Mouse (Mus musculus) spleen, adult 12 weeks (tissue): ENCODE data around the gene Hyal1.

Experiments
- DNase-seq: peaks from one replicate; pipeline ENCODE4 v3.0.0; 2022; ENCODE audit warnings: low spot score

Hyal1 gene

DNA sequence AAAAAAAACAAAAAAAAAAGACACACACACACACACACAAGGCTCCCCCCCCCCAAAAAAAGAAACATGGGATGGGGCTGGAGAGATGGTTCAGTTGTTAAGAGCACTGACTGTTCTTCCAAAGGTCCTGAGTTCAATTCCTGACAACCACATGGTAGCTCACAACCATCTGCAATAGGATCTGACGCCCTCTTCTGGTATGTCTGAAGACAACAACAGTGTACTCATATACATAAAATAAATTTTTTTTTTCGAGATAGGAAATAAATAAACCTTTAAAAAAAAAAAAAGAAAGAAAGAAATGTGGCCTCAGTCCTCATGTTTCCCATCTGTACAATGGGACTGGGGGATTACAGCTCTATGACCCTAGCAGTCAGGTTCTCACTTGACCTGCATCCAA, 40.7 kb downstream of the Hyal1 start:
- no peak for DNase-seq

- DNase-seq = no peak
Measured at GRCm38 (mm10) chr9:107618098-107618497, 41.4 kb downstream of the Hyal1 start.

GRCm38 (mm10) chr9:107618778-107619545, 42.2 kb downstream of the Hyal1 start:
- no peak for DNase-seq

DNA sequence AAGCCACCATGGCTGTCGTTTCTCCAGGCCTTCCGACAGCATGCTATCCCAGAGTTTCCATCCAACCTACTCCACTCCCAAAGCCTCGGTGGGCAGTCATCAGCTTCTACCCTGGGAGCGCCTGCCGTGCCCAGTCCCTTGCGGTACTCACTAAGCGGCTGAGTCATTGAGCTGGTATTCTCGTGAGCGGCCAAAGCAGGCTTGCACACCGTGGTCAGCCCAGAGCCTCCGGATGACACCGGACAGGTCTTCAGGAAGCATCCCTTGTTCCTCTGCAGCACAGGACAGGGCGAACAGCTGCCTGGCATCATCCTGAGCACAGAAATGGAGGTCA, 42.8 kb downstream of the Hyal1 start:
- no peak for DNase-seq

DNA sequence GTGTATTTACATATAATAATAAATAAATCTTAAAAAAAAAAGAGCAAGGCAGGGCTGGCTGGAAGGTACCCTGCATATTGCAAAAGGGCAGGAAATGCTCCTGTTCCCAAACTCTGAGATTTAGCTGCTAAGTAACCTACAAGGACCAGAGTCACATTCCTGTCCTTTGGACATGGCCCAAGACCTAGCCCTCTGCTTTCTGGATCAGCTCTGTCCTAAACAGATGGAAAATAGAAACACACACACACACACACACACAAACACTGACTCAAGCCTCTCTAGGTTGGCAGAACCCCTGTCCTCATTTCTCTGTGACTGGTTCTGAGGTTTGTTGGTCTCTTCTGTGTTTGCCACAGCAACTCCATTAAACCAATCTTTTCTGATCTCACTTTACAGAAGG, 44.2 kb downstream of the Hyal1 start:
- DNase-seq = no peak

- no peak for DNase-seq
Measured at GRCm38 (mm10) chr9:107624539-107624938, 47.8 kb downstream of the Hyal1 start.

DNA sequence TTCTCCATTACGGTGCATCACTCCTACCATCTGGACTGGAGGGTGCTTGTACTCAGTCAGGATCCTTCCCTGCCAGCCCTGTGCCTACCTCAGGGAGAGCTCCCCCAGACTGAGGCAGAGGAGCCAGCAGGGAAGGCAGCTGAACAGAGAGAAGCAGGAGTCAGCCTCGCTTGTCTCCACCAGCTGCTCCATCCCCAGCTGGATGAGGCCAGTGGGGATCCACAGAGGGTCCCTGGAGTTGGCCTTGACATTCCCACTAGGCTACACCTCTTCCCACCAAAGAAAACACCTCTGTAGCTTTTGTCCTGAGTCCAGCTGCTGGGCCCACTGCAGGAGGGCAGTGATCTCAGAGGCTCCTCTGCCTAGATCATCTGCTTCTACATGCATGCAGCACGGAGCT, 48.2 kb downstream of the Hyal1 start:
- no peak for DNase-seq

DNA sequence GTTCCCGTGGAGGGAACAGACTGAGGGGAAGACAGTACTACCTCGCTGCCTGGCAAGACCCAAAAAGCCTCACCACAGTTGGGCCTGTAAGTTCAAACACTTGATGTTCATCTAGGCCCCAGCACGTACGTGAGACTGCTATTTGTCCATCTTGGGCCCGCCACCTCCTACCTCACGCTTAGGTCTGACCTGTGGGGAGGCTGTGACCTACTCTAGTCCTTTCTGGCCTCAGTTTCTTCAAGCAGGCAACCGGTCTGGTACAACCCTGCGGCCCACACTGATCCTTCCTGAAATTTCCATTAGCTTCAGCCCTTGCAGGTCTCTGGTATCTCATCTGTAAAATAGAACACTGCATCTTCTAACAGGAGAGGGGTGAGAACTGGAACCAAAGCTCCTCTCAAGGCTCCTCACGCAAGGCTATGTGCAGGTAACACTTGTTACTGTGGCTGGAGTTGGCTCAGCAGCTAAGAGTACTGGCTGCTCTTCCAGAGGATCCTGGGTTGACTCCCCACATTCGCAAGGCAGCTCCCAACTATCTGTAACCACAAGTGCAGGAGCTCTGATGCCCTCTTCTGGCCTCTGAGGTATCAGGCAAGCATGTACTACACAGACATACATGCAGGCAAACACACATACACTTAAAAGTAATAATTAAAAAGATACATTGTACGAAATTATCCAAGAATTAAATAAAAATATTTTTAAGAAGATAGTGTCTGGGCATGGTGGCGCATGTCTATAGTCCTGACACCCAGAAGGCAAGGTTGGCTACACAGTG, 48.8 kb downstream of the Hyal1 start:
- no peak for DNase-seq

GRCm38 (mm10) chr9:107626158-107626843, 49.6 kb downstream of the Hyal1 start:
- no peak for DNase-seq

DNA sequence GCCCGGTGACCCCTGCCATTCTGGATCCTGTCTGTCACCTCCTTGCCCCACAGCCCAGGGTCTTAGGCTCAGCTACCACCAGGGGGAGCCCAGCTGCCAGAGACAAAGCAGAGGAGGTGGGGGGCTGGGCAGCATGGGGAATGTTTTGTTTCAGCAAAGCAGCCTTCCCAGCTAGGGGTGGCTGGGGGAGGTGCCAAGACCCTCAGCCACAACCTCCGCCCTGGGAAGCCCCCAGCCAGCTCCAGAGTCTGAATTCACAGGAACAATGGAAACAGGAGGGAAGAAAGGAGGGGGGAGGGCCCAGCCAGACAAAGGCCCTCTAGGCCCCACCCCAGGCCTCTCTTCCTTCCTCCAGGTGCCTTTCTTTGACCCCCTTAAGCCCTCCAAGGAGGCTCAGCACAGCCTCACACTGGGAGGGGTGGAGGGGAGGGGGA, 50.1 kb downstream of the Hyal1 start:
- DNase-seq = no peak

GRCm38 (mm10) chr9:107627387-107628255, 50.9 kb downstream of the Hyal1 start:
- DNase-seq = no peak

DNA sequence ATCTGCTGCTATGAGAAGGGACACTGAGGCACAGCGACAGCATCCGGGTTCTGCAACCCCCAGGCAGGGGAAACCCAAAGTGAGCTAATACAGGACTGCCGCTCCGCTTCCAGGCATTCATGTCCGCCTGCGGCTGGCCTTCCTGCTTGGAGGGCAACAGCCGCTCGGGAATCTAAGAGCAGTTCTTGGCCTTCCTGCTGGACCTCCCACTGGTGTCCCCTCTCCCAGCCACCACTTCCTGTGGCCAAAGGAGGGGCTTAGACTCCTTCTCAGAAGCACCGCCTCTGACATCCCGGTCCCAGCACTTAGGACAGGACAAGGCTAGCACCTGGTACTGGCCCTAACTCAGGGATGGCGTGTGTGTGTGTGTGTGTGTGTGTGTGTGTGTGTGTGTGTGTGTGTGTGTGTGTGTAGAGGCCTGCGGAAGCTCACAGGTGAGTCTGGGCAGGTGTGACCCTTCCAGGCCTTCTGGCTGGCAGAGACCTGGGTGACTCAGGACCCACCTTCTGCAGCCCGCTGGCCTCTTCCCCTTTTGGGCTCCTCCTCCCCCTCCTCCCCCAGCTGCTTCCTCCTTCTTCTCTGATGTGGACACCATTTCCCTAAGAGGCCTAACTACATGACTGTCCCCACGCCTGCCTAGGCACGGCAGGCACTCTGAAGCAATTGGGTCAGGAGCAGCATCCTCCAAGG, 52.1 kb downstream of the Hyal1 start:
- no peak for DNase-seq

DNA sequence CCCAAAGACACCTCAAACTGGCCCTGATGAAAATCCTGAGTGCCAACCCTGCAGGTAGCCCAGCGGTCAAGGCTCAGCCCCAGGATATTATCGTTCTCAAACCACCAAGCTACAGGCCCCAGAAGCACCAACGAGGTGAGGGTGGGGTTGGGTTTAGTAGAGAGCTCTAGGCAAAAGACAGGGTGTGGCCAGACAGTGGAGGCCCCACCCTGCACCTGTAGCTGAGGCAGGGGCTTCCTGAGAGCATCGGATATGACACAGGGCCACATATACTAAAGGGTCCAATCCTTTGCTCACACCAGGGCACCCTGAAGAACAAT, 52.6 kb downstream of the Hyal1 start:
- DNase-seq = no peak

DNA sequence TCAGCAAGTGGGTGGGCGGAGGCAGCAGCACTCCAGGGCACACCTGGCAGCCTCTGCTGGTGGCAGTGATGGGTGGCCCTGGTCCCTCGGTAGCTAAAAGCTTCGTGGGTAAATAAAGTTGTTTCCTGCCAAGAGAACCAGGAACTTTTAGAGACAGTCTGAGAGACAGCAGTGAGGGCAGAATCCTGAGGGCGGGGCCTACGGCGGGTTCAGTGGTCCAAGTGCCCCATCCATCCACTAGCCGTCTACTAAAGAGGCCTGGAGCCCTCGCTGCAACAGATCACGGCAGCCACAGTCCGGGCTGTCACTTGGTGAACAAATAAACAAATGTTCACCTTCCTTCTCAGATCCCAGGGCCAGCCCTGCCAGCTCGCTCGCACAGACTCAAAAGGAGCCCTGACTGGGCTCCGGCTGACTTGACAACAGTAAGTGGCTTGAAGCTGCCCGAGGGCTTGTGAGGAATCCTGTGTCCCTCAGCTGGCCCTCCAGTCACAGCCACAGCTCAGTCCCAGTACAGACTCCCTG, 53.2 kb downstream of the Hyal1 start:
- DNase-seq = no peak

DNA sequence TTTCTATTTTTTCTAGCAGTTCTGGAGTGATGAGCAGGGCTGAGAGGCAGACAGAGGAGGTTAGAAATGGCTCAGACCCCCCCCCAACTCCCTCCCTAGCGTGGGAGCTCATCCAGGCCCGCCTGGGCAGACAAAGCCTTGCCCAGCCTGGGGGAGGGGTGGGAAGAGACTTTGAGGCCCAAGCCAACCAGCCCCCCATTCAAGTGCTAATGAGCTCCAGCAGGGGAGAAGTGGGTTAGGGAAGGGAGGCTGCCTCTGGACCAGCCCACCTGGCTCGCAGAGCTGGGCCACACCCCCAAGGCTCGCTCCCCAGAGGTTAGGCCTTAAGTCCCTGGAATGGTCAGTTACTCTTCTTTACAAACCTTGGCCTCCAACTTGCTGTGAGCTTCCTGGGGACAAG, 53.8 kb downstream of the Hyal1 start:
- no peak for DNase-seq
